Mouse (Mus musculus): Measurements from ENCODE around the gene H2al1m. TPM values are rescaled to one million over a fixed set of nuclear protein-coding genes. Genes with fewer than 3 reads are reported as not detected.
"Not testable (repeated sequence)": the region's sequence is repeated elsewhere in the genome, so short reads cannot be mapped to it uniquely, and the experiment has no call there.

The H2al1m gene
- polyA plus RNA-seq, 1 experiment from 2014 or later: not detected

GRCm38 (mm10) chrX:9272460-9273361 lies 10.9 kb upstream of the H2al1m start, which contains the start of gene Xk:
TSS of gene Xk (plus strand) at chrX:9272756.
- Histone ChIP-seq H3K4me3 (peak within 1 kb of the TSS; percentile 57), H3K4me1 (replicated peaks) (no peaks in the 10 kb centered on the region), H3K27ac (replicated peaks) (peak within 1 kb of the TSS; percentile 38), H3K9me3 (no peaks in the 10 kb centered on the region), H3K4me2 (peak within 1 kb of the TSS; percentile 54), H3K9ac (peak within 1 kb of the TSS; percentile 75), H3K27me3 (no peaks in the 10 kb centered on the region), H3K36me3 (no peaks in the 10 kb centered on the region)
- WGBS: 13% methylated on average over 58 of the region's 94 CpGs
- peak; percentile 95 for ATAC-seq (ENCODE audit: low read depth)

- H3K4me2 ChIP-seq: peak overlapping the region; percentile 54
- no peaks in the 10 kb centered on the region for H3K4me1 ChIP-seq (replicated peaks)
- H3K36me3 ChIP-seq: no peaks in the 10 kb centered on the region
- no peaks in the 10 kb centered on the region for H3K27me3 ChIP-seq
- peak overlapping the region; percentile 57 for H3K4me3 ChIP-seq
- no peak for ATAC-seq (ENCODE audit: low read depth)
- H3K9me3 ChIP-seq: no peaks in the 10 kb centered on the region
- H3K9ac ChIP-seq: peak overlapping the region; percentile 75
- 57% methylated on average over 12 of the region's 12 CpGs for WGBS
- no peak overlapping the region for H3K27ac ChIP-seq (replicated peaks)
These were observed 10.1 kb upstream of the H2al1m start for GRCm38 (mm10) chrX:9273377-9274002.

GRCm38 (mm10) chrX:9274321-9274720 lies 9.2 kb upstream of the H2al1m start:
- no peaks in the 10 kb centered on the region for H3K36me3 ChIP-seq
- no peak overlapping the region for H3K4me2 ChIP-seq
- no peak overlapping the region for H3K9ac ChIP-seq
- H3K4me1 ChIP-seq (replicated peaks): no peaks in the 10 kb centered on the region
- ATAC-seq (ENCODE audit: low read depth): no peak
- no peak overlapping the region for H3K4me3 ChIP-seq
- 86% methylated on average over 8 of the region's 8 CpGs for WGBS
- no peak overlapping the region for H3K27ac ChIP-seq (replicated peaks)
- H3K9me3 ChIP-seq: no peaks in the 10 kb centered on the region
- no peaks in the 10 kb centered on the region for H3K27me3 ChIP-seq

GRCm38 (mm10) chrX:9293140-9293829 lies 9.7 kb downstream of the H2al1m start:
- not testable (repeated sequence) for H3K27me3 ChIP-seq; H3K4me1 ChIP-seq (replicated peaks); H3K9ac ChIP-seq; H3K4me3 ChIP-seq; H3K27ac ChIP-seq (replicated peaks); H3K9me3 ChIP-seq; H3K4me2 ChIP-seq; ATAC-seq (ENCODE audit: low read depth); H3K36me3 ChIP-seq
- WGBS: 80% methylated on average over 4 of the region's 4 CpGs

- ATAC-seq (ENCODE audit: low read depth): no peak
- no peak overlapping the region for H3K4me2 ChIP-seq
- H3K27ac ChIP-seq (replicated peaks): no peak overlapping the region
- WGBS: 84% methylated on average over 5 of the region's 5 CpGs
- H3K9ac ChIP-seq: no peak overlapping the region
- no peak overlapping the region for H3K4me3 ChIP-seq
- H3K9me3 ChIP-seq: no peaks in the 10 kb centered on the region
- H3K36me3 ChIP-seq: no peaks in the 10 kb centered on the region
- no peaks in the 10 kb centered on the region for H3K27me3 ChIP-seq
- H3K4me1 ChIP-seq (replicated peaks): no peaks in the 10 kb centered on the region
These were observed 14.9 kb downstream of the H2al1m start for GRCm38 (mm10) chrX:9298413-9298864.

GRCm38 (mm10) chrX:9302791-9303190 lies 19.2 kb downstream of the H2al1m start:
- Histone ChIP-seq H3K9ac (no peak overlapping the region), H3K9me3 (no peaks in the 10 kb centered on the region), H3K27ac (replicated peaks) (no peak overlapping the region), H3K4me2 (no peak overlapping the region), H3K4me1 (replicated peaks) (no peaks in the 10 kb centered on the region), H3K36me3 (no peaks in the 10 kb centered on the region), H3K4me3 (no peak overlapping the region), H3K27me3 (no peaks in the 10 kb centered on the region)
- ATAC-seq (ENCODE audit: low read depth): no peak
- 84% methylated on average over 5 of the region's 5 CpGs for WGBS

- no peaks in the 10 kb centered on the region for H3K27me3 ChIP-seq
- no peaks in the 10 kb centered on the region for H3K4me1 ChIP-seq (replicated peaks)
- no peak overlapping the region for H3K4me3 ChIP-seq
- H3K36me3 ChIP-seq: no peaks in the 10 kb centered on the region
- no peaks in the 10 kb centered on the region for H3K9me3 ChIP-seq
- WGBS: 74% methylated on average over 1 of the region's 1 CpGs
- no peak for ATAC-seq (ENCODE audit: low read depth)
- H3K27ac ChIP-seq (replicated peaks): no peak overlapping the region
- no peak overlapping the region for H3K9ac ChIP-seq
- no peak overlapping the region for H3K4me2 ChIP-seq
These were observed 19.9 kb downstream of the H2al1m start for GRCm38 (mm10) chrX:9303455-9303854.

- ATAC-seq (ENCODE audit: low read depth); H3K4me3 ChIP-seq; H3K36me3 ChIP-seq; H3K9ac ChIP-seq; H3K27me3 ChIP-seq; H3K27ac ChIP-seq (replicated peaks); H3K4me2 ChIP-seq; H3K4me1 ChIP-seq (replicated peaks); H3K9me3 ChIP-seq: not testable (repeated sequence)
These were observed 32.9 kb downstream of the H2al1m start for GRCm38 (mm10) chrX:9316457-9316856.

- 90% methylated on average over 26 of the region's 26 CpGs for WGBS
- not testable (repeated sequence) for H3K4me1 ChIP-seq (replicated peaks); H3K36me3 ChIP-seq; ATAC-seq (ENCODE audit: low read depth); H3K27ac ChIP-seq (replicated peaks); H3K9me3 ChIP-seq; H3K4me3 ChIP-seq; H3K9ac ChIP-seq; H3K4me2 ChIP-seq; H3K27me3 ChIP-seq
These were observed 44.4 kb downstream of the H2al1m start for GRCm38 (mm10) chrX:9327954-9328353.

GRCm38 (mm10) chrX:9332366-9332962 lies 48.9 kb downstream of the H2al1m start:
- WGBS: 87% methylated on average over 12 of the region's 12 CpGs
- not testable (repeated sequence) for ATAC-seq (ENCODE audit: low read depth); H3K27ac ChIP-seq (replicated peaks)

GRCm38 (mm10) chrX:9333035-9333434 lies 49.5 kb downstream of the H2al1m start:
- not testable (repeated sequence) for H3K4me1 ChIP-seq (replicated peaks); H3K27me3 ChIP-seq; H3K9ac ChIP-seq; H3K4me2 ChIP-seq; H3K27ac ChIP-seq (replicated peaks); H3K9me3 ChIP-seq; H3K4me3 ChIP-seq; H3K36me3 ChIP-seq; ATAC-seq (ENCODE audit: low read depth)
- WGBS: 76% methylated on average over 2 of the region's 2 CpGs

More at GRCm38 (mm10) chrX:9332366-9332962, 48.9 kb downstream of the H2al1m start:
- H3K27me3 ChIP-seq; H3K4me2 ChIP-seq; H3K4me3 ChIP-seq; H3K4me1 ChIP-seq (replicated peaks); H3K9me3 ChIP-seq; H3K36me3 ChIP-seq; H3K9ac ChIP-seq: not testable (repeated sequence)

Measured in neural tube, embryonic 13.5 days (tissue).